Mouse (Mus musculus) stomach, postnatal 0 days (tissue): ENCODE measurements around the gene Dnah8.

Experiments
- CTCF ChIP-seq: IDR thresholded peaks from 2 replicates; pipeline ENCODE4 v1.5.1; 2016; ENCODE audit warnings: antibody characterized with exemption, low read depth, mild to moderate bottlenecking, moderate library complexity
- EP300 ChIP-seq: optimal IDR thresholded peaks from 2 replicates; pipeline ENCODE3; 2016; ENCODE audit warnings: antibody characterized with exemption

DNA sequence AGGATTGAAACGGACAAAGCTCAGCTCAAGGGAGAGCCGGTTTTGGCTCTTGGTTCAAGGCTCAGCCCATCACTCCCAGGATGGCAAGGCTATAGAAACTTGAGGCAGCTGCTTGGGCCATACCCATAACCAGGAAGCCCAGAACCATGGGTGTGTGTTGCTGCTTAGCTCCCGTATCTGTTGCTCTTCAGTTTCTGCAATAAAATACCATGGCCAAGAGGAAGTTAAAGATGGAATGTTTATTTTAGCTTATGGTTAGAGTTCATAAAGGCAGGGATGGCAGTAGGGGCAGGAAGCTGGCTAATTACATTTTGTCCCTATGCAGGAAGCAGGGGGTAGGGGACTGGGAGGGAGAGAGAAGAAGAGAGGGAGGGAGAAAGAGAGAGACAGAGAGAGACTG is 108.6 kb downstream of the Dnah8 start:
- no peak for TF ChIP-seq CTCF
- TF ChIP-seq EP300: no peak
